Mouse (Mus musculus): Measurements from ENCODE around the gene N4bp1. TPM values are rescaled to one million over a fixed set of nuclear protein-coding genes. Genes with fewer than 3 reads are reported as not detected.
A peak's percentile ranks its signal among the peaks of the same experiment; 100 is the strongest.

N4bp1 gene
- 5.0 and 6.7 TPM in 2 replicates for polyA plus RNA-seq (2012; rRNA removed)

GRCm38 (mm10) chr8:86884489-86885463 is at the start of gene N4bp1:
Gene N4bp1, minus strand, starts transcription at chr8:86885258.
- H3K4me1 ChIP-seq (ENCODE audit: control insufficient read depth, insufficient read depth, low read length): peaks cover 14% of the 10 kb centered on the region
- no peaks in the 10 kb centered on the region for H3K27me3 ChIP-seq (ENCODE audit: control insufficient read depth, insufficient read depth, low read length)
- peak within 1 kb of the TSS; percentile 80 for H3K27ac ChIP-seq (ENCODE audit: control insufficient read depth, insufficient read depth, low read depth, low read length)
- no peaks in the 10 kb centered on the region for H3K36me3 ChIP-seq (ENCODE audit: control insufficient read depth, insufficient read depth, low read length)
- peak within 1 kb of the TSS; percentile 90 for H3K4me3 ChIP-seq (ENCODE audit: control insufficient read depth, low read depth, low read length)
- TF ChIP-seq CTCF (IDR thresholded peaks at IDR 0.05; ENCODE audit: control insufficient read depth, insufficient read depth, insufficient replicate concordance, low read depth, low read length) (no peak), POLR2A (IDR thresholded peaks at IDR 0.05; ENCODE audit: control insufficient read depth, low read depth, low read length) (peak; percentile 62)

DNA sequence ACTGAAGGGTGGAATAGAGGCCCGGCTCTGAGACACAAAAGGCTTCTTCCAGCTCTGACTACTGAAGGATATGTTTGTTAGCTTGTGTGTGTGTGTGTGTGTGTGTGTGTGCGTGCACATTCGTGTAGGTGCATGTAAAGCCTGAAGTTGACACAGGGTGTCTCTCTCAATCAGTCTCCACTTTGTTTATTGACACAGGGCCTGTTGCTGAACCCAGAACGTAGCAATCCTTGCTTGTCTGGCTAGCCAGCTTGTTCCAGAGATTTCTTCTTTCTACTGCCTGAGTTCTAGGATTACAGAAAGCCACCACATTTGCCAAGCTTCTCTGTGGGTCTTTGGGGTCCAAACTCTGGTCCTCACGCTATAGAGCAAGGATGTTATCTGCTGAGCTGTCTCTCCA is 49.8 kb upstream of the N4bp1 start:
- no peaks in the 10 kb centered on the region for H3K36me3 ChIP-seq (ENCODE audit: control insufficient read depth, insufficient read depth, low read length)
- H3K27ac ChIP-seq (ENCODE audit: control insufficient read depth, insufficient read depth, low read depth, low read length): no peak overlapping the region
- no peaks in the 10 kb centered on the region for H3K4me1 ChIP-seq (ENCODE audit: control insufficient read depth, insufficient read depth, low read length)
- H3K4me3 ChIP-seq (ENCODE audit: control insufficient read depth, low read depth, low read length): no peak overlapping the region
- TF ChIP-seq POLR2A (IDR thresholded peaks at IDR 0.05; ENCODE audit: control insufficient read depth, low read depth, low read length) (no peak), CTCF (IDR thresholded peaks at IDR 0.05; ENCODE audit: control insufficient read depth, insufficient read depth, insufficient replicate concordance, low read depth, low read length) (no peak)
- no peaks in the 10 kb centered on the region for H3K27me3 ChIP-seq (ENCODE audit: control insufficient read depth, insufficient read depth, low read length)

DNA sequence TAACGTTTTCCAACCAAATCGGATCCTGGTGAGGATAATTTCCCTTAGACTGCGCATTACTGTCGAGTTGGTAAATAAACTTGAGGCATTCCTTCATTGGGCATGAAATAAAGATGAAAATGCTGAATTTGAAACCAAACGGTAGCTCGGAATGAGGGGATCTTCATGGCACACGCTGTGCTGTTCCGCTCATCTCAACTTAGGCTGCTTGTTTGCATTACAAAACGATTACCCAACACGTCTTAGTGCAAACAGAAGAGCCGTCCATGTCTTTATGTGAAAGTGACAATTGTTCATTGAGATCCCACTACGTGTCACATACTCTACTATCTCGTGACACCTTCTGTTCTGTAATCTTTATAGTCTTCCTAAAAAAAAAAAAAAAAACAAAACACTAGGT is 49.3 kb upstream of the N4bp1 start:
- Histone ChIP-seq H3K27me3 (ENCODE audit: control insufficient read depth, insufficient read depth, low read length) (no peaks in the 10 kb centered on the region), H3K36me3 (ENCODE audit: control insufficient read depth, insufficient read depth, low read length) (no peaks in the 10 kb centered on the region), H3K4me1 (ENCODE audit: control insufficient read depth, insufficient read depth, low read length) (no peaks in the 10 kb centered on the region), H3K4me3 (ENCODE audit: control insufficient read depth, low read depth, low read length) (no peak overlapping the region), H3K27ac (ENCODE audit: control insufficient read depth, insufficient read depth, low read depth, low read length) (no peak overlapping the region)
- TF ChIP-seq POLR2A (IDR thresholded peaks at IDR 0.05; ENCODE audit: control insufficient read depth, low read depth, low read length): no peak

GRCm38 (mm10) chr8:86933898-86934297 is 48.8 kb upstream of the N4bp1 start:
- TF ChIP-seq CTCF (IDR thresholded peaks at IDR 0.05; ENCODE audit: control insufficient read depth, insufficient read depth, insufficient replicate concordance, low read depth, low read length) (peak; percentile 23; the same call in 1 of the 2 replicates), POLR2A (IDR thresholded peaks at IDR 0.05; ENCODE audit: control insufficient read depth, low read depth, low read length) (no peak)
- Histone ChIP-seq H3K4me1 (ENCODE audit: control insufficient read depth, insufficient read depth, low read length) (no peaks in the 10 kb centered on the region), H3K27ac (ENCODE audit: control insufficient read depth, insufficient read depth, low read depth, low read length) (no peak overlapping the region), H3K36me3 (ENCODE audit: control insufficient read depth, insufficient read depth, low read length) (no peaks in the 10 kb centered on the region), H3K4me3 (ENCODE audit: control insufficient read depth, low read depth, low read length) (no peak overlapping the region), H3K27me3 (ENCODE audit: control insufficient read depth, insufficient read depth, low read length) (no peaks in the 10 kb centered on the region)

GRCm38 (mm10) chr8:86926237-86926636 is 41.2 kb upstream of the N4bp1 start:
- no peaks in the 10 kb centered on the region; the same call in 1 of the 2 replicates for H3K4me1 ChIP-seq (ENCODE audit: control insufficient read depth, insufficient read depth, low read length)
- H3K36me3 ChIP-seq (ENCODE audit: control insufficient read depth, insufficient read depth, low read length): no peaks in the 10 kb centered on the region
- no peak for TF ChIP-seq POLR2A (IDR thresholded peaks at IDR 0.05; ENCODE audit: control insufficient read depth, low read depth, low read length)
- peak; percentile 68; the same call in 1 of the 2 replicates for TF ChIP-seq CTCF (IDR thresholded peaks at IDR 0.05; ENCODE audit: control insufficient read depth, insufficient read depth, insufficient replicate concordance, low read depth, low read length)
- peak overlapping the region; percentile 18 for H3K4me3 ChIP-seq (ENCODE audit: control insufficient read depth, low read depth, low read length)
- H3K27me3 ChIP-seq (ENCODE audit: control insufficient read depth, insufficient read depth, low read length): no peaks in the 10 kb centered on the region
- H3K27ac ChIP-seq (ENCODE audit: control insufficient read depth, insufficient read depth, low read depth, low read length): no peak overlapping the region

- Histone ChIP-seq H3K4me3 (ENCODE audit: control insufficient read depth, low read depth, low read length) (no peak overlapping the region), H3K4me1 (ENCODE audit: control insufficient read depth, insufficient read depth, low read length) (no peaks in the 10 kb centered on the region; the same call in 1 of the 2 replicates), H3K36me3 (ENCODE audit: control insufficient read depth, insufficient read depth, low read length) (no peaks in the 10 kb centered on the region)
These were observed 38.3 kb upstream of the N4bp1 start for GRCm38 (mm10) chr8:86923219-86923835.

DNA sequence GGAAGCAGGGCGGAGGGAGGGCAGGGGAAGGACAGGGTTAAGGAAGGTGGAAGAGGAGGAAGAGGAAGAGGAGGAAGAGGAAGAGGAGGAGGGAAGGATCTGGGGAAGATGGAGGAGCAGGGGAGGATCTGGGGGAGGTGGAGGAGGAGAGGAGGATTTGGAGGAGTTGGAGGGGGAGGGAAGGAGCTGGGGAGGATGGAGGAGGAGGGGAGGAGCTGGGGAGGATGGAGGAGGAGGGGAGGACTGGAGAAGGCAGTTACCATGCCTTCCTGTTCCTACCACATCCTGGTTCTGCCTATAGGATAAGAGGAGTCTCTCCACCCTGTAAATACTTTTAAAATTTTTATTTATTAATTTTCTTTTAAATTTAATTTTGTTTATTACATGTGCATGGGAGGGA is 37.6 kb upstream of the N4bp1 start:
- H3K27ac ChIP-seq (ENCODE audit: control insufficient read depth, insufficient read depth, low read depth, low read length): no peak overlapping the region
- H3K4me1 ChIP-seq (ENCODE audit: control insufficient read depth, insufficient read depth, low read length): no peaks in the 10 kb centered on the region; the same call in 1 of the 2 replicates
- H3K4me3 ChIP-seq (ENCODE audit: control insufficient read depth, low read depth, low read length): no peak overlapping the region
- TF ChIP-seq POLR2A (IDR thresholded peaks at IDR 0.05; ENCODE audit: control insufficient read depth, low read depth, low read length) (no peak), CTCF (IDR thresholded peaks at IDR 0.05; ENCODE audit: control insufficient read depth, insufficient read depth, insufficient replicate concordance, low read depth, low read length) (no peak)
- no peaks in the 10 kb centered on the region for H3K36me3 ChIP-seq (ENCODE audit: control insufficient read depth, insufficient read depth, low read length)
- H3K27me3 ChIP-seq (ENCODE audit: control insufficient read depth, insufficient read depth, low read length): no peaks in the 10 kb centered on the region

More at GRCm38 (mm10) chr8:86923219-86923835, 38.3 kb upstream of the N4bp1 start:
- Histone ChIP-seq H3K27ac (ENCODE audit: control insufficient read depth, insufficient read depth, low read depth, low read length) (no peak overlapping the region), H3K27me3 (ENCODE audit: control insufficient read depth, insufficient read depth, low read length) (no peaks in the 10 kb centered on the region)
- no peak for TF ChIP-seq CTCF (IDR thresholded peaks at IDR 0.05; ENCODE audit: control insufficient read depth, insufficient read depth, insufficient replicate concordance, low read depth, low read length)
- no peak for TF ChIP-seq POLR2A (IDR thresholded peaks at IDR 0.05; ENCODE audit: control insufficient read depth, low read depth, low read length)
